Mouse (Mus musculus): ENCODE data around the gene Cfap44.

- TF ChIP-seq CTCF (IDR thresholded peaks at IDR 0.05; ENCODE audit: low read depth, low read length) (no peak), POLR2A (IDR thresholded peaks at IDR 0.05; ENCODE audit: borderline replicate concordance, low read depth, low read length) (no peak)
Observed at GRCm38 (mm10) chr16:44347071-44347901, 47.3 kb upstream of the Cfap44 start, which contains the start of gene Spice1.
